Mouse (Mus musculus): ENCODE results near the gene Ifnlr1. TPM values are rescaled to one million over a fixed set of nuclear protein-coding genes. Genes with fewer than 3 reads are reported as not detected.

Ifnlr1 gene
- polyA plus RNA-seq, 1 experiment = 2.2 TPM

- H3K4me1 ChIP-seq (ENCODE audit: control insufficient read depth, insufficient read depth, low read length) = no peaks in the 10 kb centered on the region
- H3K36me3 ChIP-seq (ENCODE audit: control insufficient read depth, insufficient read depth, low read length) = no peaks in the 10 kb centered on the region
- no peak overlapping the region for H3K27ac ChIP-seq (ENCODE audit: insufficient read depth, low read depth, low read length)
- no peak for TF ChIP-seq CTCF (conservative IDR thresholded peaks at IDR 0.05; ENCODE audit: insufficient read depth, insufficient read length, low read depth, low read length)
- no peak for TF ChIP-seq POLR2A (IDR thresholded peaks at IDR 0.05; ENCODE audit: low read depth, low read length)
- peak; percentile 28 for DNase-seq
- 19% methylated on average over 10 of the region's 10 CpGs for whole genome bisulfite sequencing
- no peaks in the 10 kb centered on the region for H3K27me3 ChIP-seq (replicated peaks; ENCODE audit: control insufficient read depth, insufficient read depth, low read length)
- H3K4me3 ChIP-seq (ENCODE audit: insufficient read depth, low read depth, low read length) = no peak overlapping the region
Observed at GRCm38 (mm10) chr4:135656094-135656589, 29.9 kb upstream of the Ifnlr1 start.

GRCm38 (mm10) chr4:135658484-135658883 is 27.6 kb upstream of the Ifnlr1 start:
- no peak for DNase-seq

GRCm38 (mm10) chr4:135658899-135659298 is 27.2 kb upstream of the Ifnlr1 start:
- Histone ChIP-seq H3K36me3 (ENCODE audit: control insufficient read depth, insufficient read depth, low read length) (no peaks in the 10 kb centered on the region), H3K27me3 (replicated peaks; ENCODE audit: control insufficient read depth, insufficient read depth, low read length) (no peaks in the 10 kb centered on the region), H3K4me3 (ENCODE audit: insufficient read depth, low read depth, low read length) (no peak overlapping the region), H3K4me1 (ENCODE audit: control insufficient read depth, insufficient read depth, low read length) (no peaks in the 10 kb centered on the region), H3K27ac (ENCODE audit: insufficient read depth, low read depth, low read length) (no peak overlapping the region)
- WGBS = 85% methylated on average over 12 of the region's 12 CpGs
- TF ChIP-seq POLR2A (IDR thresholded peaks at IDR 0.05; ENCODE audit: low read depth, low read length) (no peak), CTCF (conservative IDR thresholded peaks at IDR 0.05; ENCODE audit: insufficient read depth, insufficient read length, low read depth, low read length) (no peak)
- DNase-seq = no peak

More at GRCm38 (mm10) chr4:135658484-135658883, 27.6 kb upstream of the Ifnlr1 start:
- WGBS = 59% methylated on average over 5 of the region's 5 CpGs
- Histone ChIP-seq H3K27ac (ENCODE audit: insufficient read depth, low read depth, low read length) (no peak overlapping the region), H3K36me3 (ENCODE audit: control insufficient read depth, insufficient read depth, low read length) (no peaks in the 10 kb centered on the region), H3K27me3 (replicated peaks; ENCODE audit: control insufficient read depth, insufficient read depth, low read length) (no peaks in the 10 kb centered on the region), H3K4me3 (ENCODE audit: insufficient read depth, low read depth, low read length) (no peak overlapping the region), H3K4me1 (ENCODE audit: control insufficient read depth, insufficient read depth, low read length) (no peaks in the 10 kb centered on the region)
- TF ChIP-seq POLR2A (IDR thresholded peaks at IDR 0.05; ENCODE audit: low read depth, low read length) = no peak
- no peak for TF ChIP-seq CTCF (conservative IDR thresholded peaks at IDR 0.05; ENCODE audit: insufficient read depth, insufficient read length, low read depth, low read length)

GRCm38 (mm10) chr4:135661082-135661809 is 24.8 kb upstream of the Ifnlr1 start:
- Histone ChIP-seq H3K4me3 (ENCODE audit: insufficient read depth, low read depth, low read length) (no peak overlapping the region), H3K27me3 (replicated peaks; ENCODE audit: control insufficient read depth, insufficient read depth, low read length) (no peaks in the 10 kb centered on the region), H3K4me1 (ENCODE audit: control insufficient read depth, insufficient read depth, low read length) (no peaks in the 10 kb centered on the region), H3K36me3 (ENCODE audit: control insufficient read depth, insufficient read depth, low read length) (no peaks in the 10 kb centered on the region), H3K27ac (ENCODE audit: insufficient read depth, low read depth, low read length) (no peak overlapping the region)
- TF ChIP-seq CTCF (conservative IDR thresholded peaks at IDR 0.05; ENCODE audit: insufficient read depth, insufficient read length, low read depth, low read length) = no peak
- no peak for TF ChIP-seq POLR2A (IDR thresholded peaks at IDR 0.05; ENCODE audit: low read depth, low read length)
- DNase-seq = peak; percentile 45
- WGBS = 60% methylated on average over 6 of the region's 6 CpGs

GRCm38 (mm10) chr4:135661994-135662393 is 24.1 kb upstream of the Ifnlr1 start:
- TF ChIP-seq CTCF (conservative IDR thresholded peaks at IDR 0.05; ENCODE audit: insufficient read depth, insufficient read length, low read depth, low read length) (no peak), POLR2A (IDR thresholded peaks at IDR 0.05; ENCODE audit: low read depth, low read length) (no peak)
- no peak overlapping the region for H3K27ac ChIP-seq (ENCODE audit: insufficient read depth, low read depth, low read length)
- H3K4me3 ChIP-seq (ENCODE audit: insufficient read depth, low read depth, low read length) = no peak overlapping the region
- no peaks in the 10 kb centered on the region for H3K27me3 ChIP-seq (replicated peaks; ENCODE audit: control insufficient read depth, insufficient read depth, low read length)
- H3K4me1 ChIP-seq (ENCODE audit: control insufficient read depth, insufficient read depth, low read length) = no peaks in the 10 kb centered on the region
- WGBS = 85% methylated on average over 6 of the region's 6 CpGs
- no peak for DNase-seq
- H3K36me3 ChIP-seq (ENCODE audit: control insufficient read depth, insufficient read depth, low read length) = no peaks in the 10 kb centered on the region

- H3K27ac ChIP-seq (ENCODE audit: insufficient read depth, low read depth, low read length) = no peak overlapping the region
- no peaks in the 10 kb centered on the region for H3K4me1 ChIP-seq (ENCODE audit: control insufficient read depth, insufficient read depth, low read length)
- TF ChIP-seq CTCF (conservative IDR thresholded peaks at IDR 0.05; ENCODE audit: insufficient read depth, insufficient read length, low read depth, low read length) (no peak), POLR2A (IDR thresholded peaks at IDR 0.05; ENCODE audit: low read depth, low read length) (no peak)
- no peaks in the 10 kb centered on the region for H3K27me3 ChIP-seq (replicated peaks; ENCODE audit: control insufficient read depth, insufficient read depth, low read length)
- no peak for DNase-seq
- H3K36me3 ChIP-seq (ENCODE audit: control insufficient read depth, insufficient read depth, low read length) = no peaks in the 10 kb centered on the region
- WGBS = 81% methylated on average over 6 of the region's 6 CpGs
- no peak overlapping the region for H3K4me3 ChIP-seq (ENCODE audit: insufficient read depth, low read depth, low read length)
Observed at GRCm38 (mm10) chr4:135664656-135665055, 21.4 kb upstream of the Ifnlr1 start.

- H3K27me3 ChIP-seq (replicated peaks; ENCODE audit: control insufficient read depth, insufficient read depth, low read length) = no peaks in the 10 kb centered on the region
- DNase-seq = peak; percentile 51
- no peaks in the 10 kb centered on the region for H3K4me1 ChIP-seq (ENCODE audit: control insufficient read depth, insufficient read depth, low read length)
- H3K36me3 ChIP-seq (ENCODE audit: control insufficient read depth, insufficient read depth, low read length) = no peaks in the 10 kb centered on the region
- TF ChIP-seq CTCF (conservative IDR thresholded peaks at IDR 0.05; ENCODE audit: insufficient read depth, insufficient read length, low read depth, low read length) = peak; percentile 78
- TF ChIP-seq POLR2A (IDR thresholded peaks at IDR 0.05; ENCODE audit: low read depth, low read length) = no peak
- H3K27ac ChIP-seq (ENCODE audit: insufficient read depth, low read depth, low read length) = no peak overlapping the region
- no peak overlapping the region for H3K4me3 ChIP-seq (ENCODE audit: insufficient read depth, low read depth, low read length)
- WGBS = 49% methylated on average over 17 of the region's 17 CpGs
Observed at GRCm38 (mm10) chr4:135666192-135666975, 19.7 kb upstream of the Ifnlr1 start.
